Mouse (Mus musculus) neutrophil, adult 65 days (primary cell): ENCODE data around the gene Ppp4r1. TPM values are rescaled to one million over a fixed set of nuclear protein-coding genes. Genes with fewer than 3 reads are reported as not detected.

Source experiments
- total RNA-seq: library from RNA; stranded (reverse); gene quantifications from 2 replicates; pipeline ENCODE4 v1.2.4, GENCODE M21; 2023

Gene Ppp4r1
- total RNA-seq = 121 and 148 TPM in 2 replicates

DNA sequence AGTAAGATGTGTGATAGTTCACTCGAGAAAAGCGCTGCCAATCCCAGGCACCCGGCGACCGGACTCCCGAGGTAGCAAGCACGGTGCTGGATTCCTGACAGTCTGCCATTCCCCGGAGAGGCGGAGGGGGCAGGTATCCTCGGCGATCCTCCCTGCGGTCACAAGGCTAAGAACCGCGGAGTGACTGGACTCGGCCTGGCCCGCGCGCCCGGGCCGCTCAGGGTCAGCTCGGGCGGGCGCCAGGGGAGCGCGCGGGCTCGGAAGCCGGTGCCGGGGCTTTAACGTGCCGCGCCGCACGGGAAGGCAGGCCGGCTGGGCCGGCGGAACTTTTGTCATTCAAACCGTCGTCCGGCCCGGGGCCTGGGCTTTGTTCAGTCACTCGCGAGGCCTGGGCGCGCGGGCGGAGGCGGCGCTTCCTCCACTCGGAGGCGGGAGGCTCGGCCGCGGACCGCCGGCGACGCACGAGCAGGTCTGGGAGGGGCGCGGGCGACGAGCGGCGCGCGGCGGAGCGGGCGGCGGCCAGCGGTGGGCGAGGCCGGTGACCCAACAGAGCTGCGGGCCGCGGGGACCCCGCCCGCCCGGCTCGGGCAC is at the start of gene Ppp4r1:
Gene Ppp4r1, plus strand, starts transcription at position 23 of the 591 bp plus-strand sequence.

DNA sequence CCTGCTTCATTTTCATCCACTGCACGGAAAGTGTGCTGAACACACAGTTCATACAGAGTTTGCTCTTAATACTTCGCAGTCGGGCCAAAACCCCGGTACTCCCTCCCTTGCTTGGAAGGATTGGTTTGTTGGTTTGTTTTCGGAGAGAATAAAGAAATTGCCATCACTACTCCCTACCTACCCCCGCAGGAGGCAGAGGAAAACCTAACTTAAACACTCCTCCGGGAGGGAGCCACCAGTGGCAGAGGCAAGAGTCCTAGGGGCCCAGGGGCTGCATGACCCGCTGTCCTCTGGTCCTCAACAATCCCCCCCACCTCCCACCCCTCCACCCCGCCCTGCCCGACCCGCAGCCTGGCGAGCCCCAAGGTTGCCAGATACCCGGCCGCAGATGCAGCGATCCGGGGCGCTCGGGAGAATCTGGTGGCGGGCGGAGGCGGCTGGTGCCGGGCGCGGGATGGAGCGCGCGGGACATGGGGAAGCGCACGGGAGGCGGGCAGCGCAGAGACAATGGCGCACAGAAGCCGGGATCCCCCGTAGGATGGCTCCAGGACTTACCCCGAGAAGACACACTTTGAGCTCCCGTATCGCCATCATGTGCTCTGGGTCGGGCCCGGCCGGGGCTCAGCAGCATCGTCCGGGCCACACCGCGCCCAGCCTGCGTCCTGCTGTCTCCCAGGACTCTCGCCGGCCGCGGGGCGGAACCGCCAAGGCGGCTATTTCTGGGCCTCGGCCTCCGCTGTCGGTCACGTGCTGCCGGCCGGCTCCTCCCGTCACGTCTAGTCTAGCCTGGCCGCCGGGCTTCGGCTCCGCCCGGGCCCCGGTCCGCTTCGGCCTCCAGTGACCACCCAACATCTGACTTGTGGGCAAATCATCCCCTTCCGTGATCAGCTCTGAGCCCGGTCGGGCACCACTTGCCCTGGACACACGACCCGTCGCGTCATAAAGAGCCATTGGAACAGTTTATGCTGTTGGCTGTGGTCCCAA is 10.1 kb upstream of the Ppp4r1 start, which contains the start of gene Rab31:
Gene Rab31, minus strand, starts transcription at position 802 of the 984 bp plus-strand sequence.

DNA sequence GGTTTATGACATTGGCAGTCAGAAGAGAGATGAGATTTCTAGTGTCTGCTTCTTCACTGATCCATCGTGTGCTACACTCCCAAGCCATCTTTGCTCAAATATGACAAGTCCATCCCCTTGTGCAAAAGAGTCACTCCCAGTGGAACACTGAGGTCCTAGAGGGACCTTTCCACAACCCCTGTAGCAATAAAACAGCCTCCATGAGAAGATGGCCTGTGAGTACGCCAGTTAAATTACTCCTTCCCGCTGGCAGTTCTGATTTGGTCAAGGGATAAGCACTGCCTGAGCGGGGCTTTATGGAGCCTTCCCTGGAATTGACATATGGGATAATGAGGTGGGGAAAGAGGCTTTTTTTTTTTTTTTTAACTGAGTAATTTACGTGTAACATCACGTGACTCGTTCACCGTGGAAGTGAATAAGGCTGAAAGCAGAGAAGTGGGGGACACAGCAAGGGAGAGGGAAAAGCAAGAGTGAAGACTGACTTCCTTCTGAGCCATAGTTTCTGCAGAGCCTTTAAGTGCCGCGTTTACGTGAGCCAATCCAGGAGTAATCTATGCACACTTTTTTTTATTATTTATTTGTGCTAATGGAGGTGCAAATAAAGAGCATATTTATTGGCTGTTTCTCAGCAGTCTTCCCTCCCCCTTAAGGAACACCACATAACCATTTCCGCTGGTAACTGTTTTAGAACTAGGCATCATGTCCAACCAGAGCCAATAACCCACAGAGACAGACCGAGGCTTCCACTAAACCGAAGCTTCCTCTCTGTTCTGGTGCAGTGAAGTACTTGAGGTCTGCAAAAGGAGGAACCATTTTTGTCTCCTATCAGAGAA is 103.5 kb downstream of the Ppp4r1 start, which contains the start of gene Ralbp1:
Gene Ralbp1, minus strand, starts transcription at position 102 of the 833 bp plus-strand sequence.

Other genes starting within 250 kb of the Ppp4r1 start
- gene Tmem232, start 241.8 kb upstream of the Ppp4r1 start, total RNA-seq = not detected in 2 replicates
- gene Vapa, start 169.0 kb upstream of the Ppp4r1 start, total RNA-seq = 86.8 and 98.2 TPM in 2 replicates
- 0.76 TPM in 1 of 2 replicates, not detected in the other for gene Txndc2, start 140.4 kb upstream of the Ppp4r1 start, total RNA-seq
- gene Rab31, start 9.8 kb upstream of the Ppp4r1 start, total RNA-seq = 77.8 and 83.3 TPM in 2 replicates
- 58.2 and 60.5 TPM in 2 replicates for gene Ralbp1, start 103.2 kb downstream of the Ppp4r1 start, total RNA-seq
- gene Twsg1, start 168.7 kb downstream of the Ppp4r1 start, total RNA-seq = 6.1 and 8.4 TPM in 2 replicates